Mouse (Mus musculus) kidney, embryonic 16.5 days (tissue): ENCODE measurements at regions not wholly inside any gene's neighbourhood (a gene's known extent, or its start where the extent isn't known, plus 50 kb on each side); places are given as distances from the start of the nearest gene placed in this dataset.

Experiments
- ATAC-seq: fragments of 200-750 bp; cut with Nextera tagmentation; 2 replicates; pipeline ENCODE4 v1.8.0; 2017; ENCODE audit warnings: moderate TSS enrichment; ENCODE audit not compliant: low FRiP score, low TSS enrichment
- H3K27ac ChIP-seq: fragments of 300-500 bp; sonication (generic); 2 replicates; pipeline ENCODE4 v1.5.1; 2014; ENCODE audit warnings: low read length
- H3K27me3 ChIP-seq: fragments of 300-500 bp; sonication (generic); 2 replicates; pipeline ENCODE4 v1.6.1; 2014; ENCODE audit warnings: low read length, control low read depth, mixed read lengths; ENCODE audit not compliant: insufficient read depth
- H3K36me3 ChIP-seq: fragments of 300-500 bp; sonication (generic); 2 replicates; pipeline ENCODE4 v1.6.1; 2014; ENCODE audit warnings: low read length, control low read depth, mixed read lengths; ENCODE audit not compliant: insufficient read depth
- H3K4me1 ChIP-seq: fragments of 300-500 bp; sonication (generic); 2 replicates; pipeline ENCODE4 v1.6.1; 2014; ENCODE audit warnings: low read length, control low read depth, mixed read lengths; ENCODE audit not compliant: insufficient read depth
- H3K4me2 ChIP-seq: fragments of 300-500 bp; sonication (generic); replicated peaks from 2 replicates; pipeline ENCODE4 v1.6.1; 2014; ENCODE audit warnings: low read depth, low read length
- H3K4me3 ChIP-seq: fragments of 300-500 bp; sonication (generic); 2 replicates; pipeline ENCODE4 v1.5.1; 2014; ENCODE audit warnings: mild to moderate bottlenecking, low read length
- H3K9ac ChIP-seq: fragments of 300-500 bp; sonication (generic); replicated peaks from 2 replicates; pipeline ENCODE4 v1.6.1; 2014; ENCODE audit warnings: low read length
- H3K9me3 ChIP-seq: fragments of 300-500 bp; sonication (generic); 2 replicates; pipeline ENCODE4 v1.6.1; 2016; ENCODE audit warnings: low read length, control low read depth
- WGBS: fragments of 180-500 bp; shearing (Covaris S2); extraction: QIAGEN DNeasy Blood & Tissue Kit; methylation state at CpG from one replicate; pipeline ENCODE4 v1.1.7; 2014; 5-methylcytosine and 5-hydroxymethylcytosine counted together

DNA sequence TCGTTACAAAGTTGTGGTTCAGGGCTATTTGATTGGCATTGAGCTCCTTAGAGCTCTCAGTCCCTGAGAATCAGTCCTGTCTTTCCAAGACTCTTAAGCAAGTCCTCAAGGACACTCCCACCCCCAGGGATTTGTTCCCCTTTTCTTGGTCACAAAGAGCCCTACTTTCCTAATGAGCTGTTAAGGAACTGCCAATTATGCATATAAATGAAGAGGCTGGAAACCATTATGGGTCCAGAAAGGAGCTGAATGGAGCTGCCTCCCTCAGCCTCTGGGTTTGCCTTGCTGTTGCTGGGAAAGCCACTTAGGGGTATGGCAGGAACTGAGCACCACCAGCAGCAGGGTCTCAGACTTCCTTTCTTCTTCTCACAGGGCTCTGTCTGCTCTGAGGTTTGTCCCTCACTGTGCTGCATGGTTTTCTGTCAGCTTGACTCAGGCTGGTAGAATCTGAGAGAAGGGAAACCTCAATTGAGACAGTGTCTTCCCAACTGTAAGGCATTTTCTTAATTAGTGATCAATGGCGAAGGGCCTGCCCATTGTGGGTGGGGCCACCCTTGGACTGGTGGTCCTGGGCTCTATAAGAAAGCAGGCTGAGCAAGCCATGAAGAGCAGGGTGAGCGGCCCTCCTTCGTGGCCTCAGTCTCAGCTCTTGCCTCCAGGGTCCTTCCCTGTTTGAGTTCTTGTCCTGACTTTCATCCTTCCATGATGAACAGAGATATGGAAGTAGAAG lies 108.4 kb upstream of the Gm4791 start:
- Histone ChIP-seq H3K4me1 (no peaks in the 10 kb centered on the region), H3K27me3 (no peaks in the 10 kb centered on the region), H3K9me3 (no peaks in the 10 kb centered on the region), H3K9ac (no peak overlapping the region), H3K4me3 (no peak overlapping the region), H3K36me3 (no peaks in the 10 kb centered on the region), H3K4me2 (no peak overlapping the region), H3K27ac (no peak overlapping the region)
- ATAC-seq: no peak
- WGBS: 83% methylated on average over 4 of the region's 4 CpGs

DNA sequence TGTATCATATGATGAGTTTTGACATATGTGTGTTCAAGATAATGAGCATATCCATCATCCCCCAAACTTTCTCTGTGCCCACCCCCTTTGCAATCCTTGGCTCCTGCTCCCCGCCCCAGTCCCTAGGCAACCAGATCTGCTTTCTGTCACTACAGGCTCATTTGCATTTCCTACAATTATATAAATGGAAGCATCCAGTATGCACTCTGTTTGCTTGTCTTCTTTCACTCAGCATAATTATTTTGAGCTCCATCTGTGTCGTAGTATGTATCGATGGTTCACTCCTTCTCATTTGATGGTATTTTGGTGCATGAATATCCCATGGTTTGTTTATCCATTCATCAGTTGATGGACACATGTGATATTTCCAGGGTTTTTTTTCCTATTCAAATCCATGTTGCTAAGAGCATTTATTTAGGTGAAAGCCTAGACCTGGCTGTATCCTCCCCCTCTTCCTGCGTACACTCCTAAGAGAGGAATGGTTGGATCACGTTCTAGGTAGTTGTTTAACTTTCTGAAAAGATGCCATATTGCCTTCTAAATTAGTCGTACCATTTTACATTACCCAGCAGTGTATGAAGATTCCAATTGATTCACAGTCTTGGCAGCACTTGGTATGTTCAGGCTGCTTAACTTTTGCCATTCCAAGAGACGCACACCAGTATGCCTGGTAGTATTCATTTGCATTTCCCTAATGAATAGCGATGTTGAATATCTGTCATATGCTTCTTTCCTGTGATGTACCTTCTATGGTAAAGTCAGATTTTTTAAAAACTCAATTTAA lies 127.1 kb upstream of the Gm4791 start:
- WGBS: 88% methylated on average over 8 of the region's 8 CpGs
- Histone ChIP-seq H3K9ac (no peak overlapping the region), H3K4me3 (no peak overlapping the region), H3K27ac (no peak overlapping the region), H3K36me3 (no peaks in the 10 kb centered on the region), H3K4me2 (no peak overlapping the region), H3K4me1 (no peaks in the 10 kb centered on the region), H3K27me3 (no peaks in the 10 kb centered on the region), H3K9me3 (no peaks in the 10 kb centered on the region)
- no peak for ATAC-seq

DNA sequence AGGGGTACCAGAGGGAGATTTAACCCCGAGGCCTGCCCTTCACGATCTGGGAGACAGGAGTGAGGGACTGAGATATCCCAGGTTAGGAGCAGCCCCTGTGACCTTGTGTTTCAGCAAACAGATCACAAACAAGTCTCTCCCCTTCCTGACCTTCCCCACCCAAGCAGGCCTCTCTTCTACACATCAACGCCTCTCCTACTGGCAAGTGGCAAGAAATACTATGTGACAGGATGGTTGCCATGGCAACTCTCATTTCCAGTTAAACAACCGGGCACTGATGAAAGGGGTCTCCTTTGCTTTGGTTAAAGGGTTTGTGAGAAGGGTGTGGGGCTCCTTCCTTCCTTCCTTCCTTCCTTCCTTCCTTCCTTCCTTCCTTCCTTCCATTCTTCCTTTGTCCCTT lies 134.6 kb upstream of the Gm4791 start:
- Histone ChIP-seq H3K9me3 (peaks cover 3% of the 10 kb centered on the region; the same call in 1 of the 2 replicates), H3K27me3 (no peaks in the 10 kb centered on the region), H3K4me2 (no peak overlapping the region), H3K36me3 (no peaks in the 10 kb centered on the region), H3K9ac (no peak overlapping the region), H3K27ac (no peak overlapping the region), H3K4me3 (no peak overlapping the region), H3K4me1 (no peaks in the 10 kb centered on the region)
- ATAC-seq: no peak
- WGBS: 20% methylated on average over 4 of the region's 4 CpGs

DNA sequence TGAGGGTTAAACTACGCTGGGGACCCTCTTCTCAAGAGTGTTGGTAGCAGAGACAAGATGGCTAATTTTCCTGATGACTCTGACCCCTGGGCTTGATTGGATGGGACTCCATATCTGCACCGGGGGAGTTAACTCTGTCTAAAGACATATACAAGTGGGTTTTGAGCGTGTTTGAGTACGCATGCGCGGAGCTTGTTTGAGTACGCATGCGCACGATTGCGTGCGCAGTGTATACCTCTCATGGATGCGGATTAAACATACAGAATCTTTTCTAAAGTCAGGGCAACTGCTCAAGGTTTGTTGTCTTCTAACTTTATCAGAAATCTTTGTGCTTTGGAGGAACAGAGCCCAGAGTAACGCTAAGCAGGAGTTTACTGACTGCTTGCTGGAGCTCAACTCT lies 146.8 kb upstream of the Gm4791 start:
- ATAC-seq: no peak

DNA sequence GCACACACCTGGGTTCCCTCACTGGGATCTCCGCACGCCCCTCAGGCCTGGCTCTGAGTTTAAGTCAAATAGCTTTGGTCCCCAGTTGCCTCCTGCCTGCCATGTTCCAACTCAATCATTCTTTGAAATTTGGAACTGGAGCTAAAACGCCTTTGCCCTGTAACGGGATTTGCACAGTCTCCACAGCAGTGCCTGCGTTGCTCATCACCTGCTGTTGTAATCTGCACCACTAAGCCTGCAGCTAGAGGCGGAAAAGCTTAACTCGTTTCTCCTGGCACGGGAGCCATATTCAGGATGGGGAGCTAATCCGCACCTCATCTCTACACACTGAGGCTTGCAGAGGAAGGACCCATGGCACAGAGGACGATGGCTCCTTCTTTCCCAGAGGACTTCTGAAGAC lies 147.2 kb upstream of the Gm4791 start:
- 88% methylated on average over 10 of the region's 10 CpGs for WGBS
- H3K4me1 ChIP-seq: no peaks in the 10 kb centered on the region
- H3K9ac ChIP-seq: no peak overlapping the region
- no peak overlapping the region for H3K4me2 ChIP-seq
- no peaks in the 10 kb centered on the region for H3K27me3 ChIP-seq
- no peaks in the 10 kb centered on the region for H3K9me3 ChIP-seq
- ATAC-seq: no peak
- H3K36me3 ChIP-seq: no peaks in the 10 kb centered on the region
- H3K4me3 ChIP-seq: no peak overlapping the region
- no peak overlapping the region for H3K27ac ChIP-seq

More for the DNA sequence above, 146.8 kb upstream of the Gm4791 start:
- Histone ChIP-seq H3K4me2 (no peak overlapping the region), H3K27ac (no peak overlapping the region), H3K27me3 (no peaks in the 10 kb centered on the region), H3K4me3 (no peak overlapping the region), H3K36me3 (no peaks in the 10 kb centered on the region), H3K9ac (no peak overlapping the region), H3K9me3 (no peaks in the 10 kb centered on the region), H3K4me1 (no peaks in the 10 kb centered on the region)
- WGBS: 97% methylated on average over 13 of the region's 13 CpGs

DNA sequence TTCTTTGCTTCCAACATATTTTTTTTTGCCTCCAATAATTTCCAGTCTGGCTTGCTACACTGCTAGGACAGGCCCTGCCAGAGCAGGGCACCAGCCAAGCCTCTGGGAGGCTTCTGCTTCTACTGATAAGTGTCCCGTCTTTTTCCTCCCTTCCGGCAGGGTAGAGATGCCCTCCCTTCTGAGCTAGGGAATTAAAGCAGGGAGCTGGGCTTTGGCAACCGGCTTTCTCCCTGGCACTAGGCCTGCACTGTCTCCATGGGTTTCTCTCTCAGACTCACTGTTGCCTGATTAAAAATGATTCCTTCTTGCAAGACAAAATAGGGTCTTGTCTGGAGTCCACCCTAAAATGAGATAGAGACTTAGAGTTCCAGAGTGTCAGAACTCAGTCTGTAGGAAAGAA lies 153.3 kb upstream of the Gm4791 start:
- 81% methylated on average over 3 of the region's 3 CpGs for WGBS
- Histone ChIP-seq H3K36me3 (no peaks in the 10 kb centered on the region), H3K4me3 (no peak overlapping the region), H3K4me1 (no peaks in the 10 kb centered on the region), H3K9ac (no peak overlapping the region), H3K27ac (no peak overlapping the region), H3K9me3 (no peaks in the 10 kb centered on the region), H3K27me3 (no peaks in the 10 kb centered on the region), H3K4me2 (no peak overlapping the region)
- no peak for ATAC-seq

DNA sequence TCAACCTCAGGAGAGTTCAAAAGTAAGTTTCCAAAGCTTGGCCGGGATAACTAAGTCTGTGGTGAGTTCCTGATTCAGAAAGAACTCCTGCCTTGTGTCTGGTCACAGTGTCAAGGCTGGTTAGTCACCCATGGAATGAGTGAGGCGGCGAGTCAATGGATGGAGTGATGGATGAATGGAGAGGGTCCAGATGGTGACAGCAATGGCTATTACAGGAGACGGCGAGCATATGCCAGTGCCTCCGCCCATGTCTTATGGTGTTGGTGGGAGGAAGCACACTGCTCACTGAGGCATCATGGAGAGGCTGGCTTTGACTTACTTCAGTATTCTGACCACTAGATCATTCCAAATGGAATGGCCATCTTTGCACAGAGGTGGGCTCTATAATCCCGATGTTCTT lies 154.8 kb upstream of the Gm4791 start:
- 57% methylated on average over 7 of the region's 7 CpGs for WGBS

DNA sequence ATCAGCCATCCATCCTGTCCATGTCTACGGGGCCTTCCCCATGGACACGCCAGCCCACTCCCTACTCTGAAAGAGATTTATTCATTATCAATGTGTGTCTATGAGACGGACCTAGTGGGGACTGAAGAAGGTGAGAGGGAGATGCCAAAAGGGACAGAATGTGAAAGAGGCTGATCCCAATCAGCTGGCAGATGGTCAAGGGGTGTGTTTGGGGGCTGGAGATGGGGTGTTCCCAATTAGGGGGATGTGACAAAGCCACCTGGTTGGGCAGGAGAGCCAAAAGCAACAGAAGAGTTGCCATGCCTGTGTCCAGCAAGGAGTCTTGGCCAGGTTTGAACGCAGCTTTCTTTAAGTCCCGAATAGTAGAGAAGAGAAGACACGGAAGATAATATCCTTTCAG lies 157.0 kb upstream of the Gm4791 start:
- H3K4me1 ChIP-seq: no peaks in the 10 kb centered on the region
- WGBS: 80% methylated on average over 6 of the region's 6 CpGs
- no peak overlapping the region for H3K4me3 ChIP-seq
- H3K9me3 ChIP-seq: no peaks in the 10 kb centered on the region
- ATAC-seq: no peak
- H3K27ac ChIP-seq: no peak overlapping the region
- no peaks in the 10 kb centered on the region for H3K27me3 ChIP-seq
- H3K36me3 ChIP-seq: no peaks in the 10 kb centered on the region
- no peak overlapping the region for H3K4me2 ChIP-seq
- H3K9ac ChIP-seq: no peak overlapping the region

More for the DNA sequence above, 154.8 kb upstream of the Gm4791 start:
- no peak overlapping the region for H3K27ac ChIP-seq
- no peak overlapping the region for H3K9ac ChIP-seq
- ATAC-seq: no peak
- no peak overlapping the region for H3K4me2 ChIP-seq
- H3K4me1 ChIP-seq: no peaks in the 10 kb centered on the region
- no peaks in the 10 kb centered on the region for H3K27me3 ChIP-seq
- no peaks in the 10 kb centered on the region for H3K9me3 ChIP-seq
- H3K36me3 ChIP-seq: no peaks in the 10 kb centered on the region
- no peak overlapping the region for H3K4me3 ChIP-seq

DNA sequence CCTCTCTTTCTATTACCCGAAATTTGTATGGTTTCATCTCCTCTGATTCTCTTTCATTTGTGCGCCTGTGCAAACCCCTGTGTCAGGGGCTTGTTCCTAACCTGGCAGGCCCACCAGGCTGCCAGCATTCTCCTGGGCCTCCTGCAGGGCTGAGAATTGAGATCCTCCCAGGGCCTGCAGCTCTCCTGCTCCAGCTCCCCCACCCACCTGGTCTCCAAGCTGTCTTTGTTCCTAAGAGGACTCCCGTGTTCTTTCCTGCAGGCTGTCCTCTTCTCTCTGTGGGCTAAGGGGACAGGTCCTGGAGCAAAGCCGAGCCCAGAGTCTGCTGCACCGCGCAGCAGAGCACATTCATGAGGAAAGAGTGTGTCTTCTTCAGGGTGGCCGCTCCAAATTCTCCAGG lies 163.3 kb upstream of the Gm4791 start:
- H3K4me1 ChIP-seq: peaks cover 7% of the 10 kb centered on the region; the same call in 1 of the 2 replicates
- 62% methylated on average over 7 of the region's 7 CpGs for WGBS
- no peaks in the 10 kb centered on the region for H3K27me3 ChIP-seq
- H3K4me3 ChIP-seq: no peak overlapping the region
- no peak overlapping the region for H3K4me2 ChIP-seq
- no peaks in the 10 kb centered on the region for H3K9me3 ChIP-seq
- no peak for ATAC-seq
- H3K36me3 ChIP-seq: no peaks in the 10 kb centered on the region
- H3K27ac ChIP-seq: no peak overlapping the region
- no peak overlapping the region for H3K9ac ChIP-seq
